Mouse (Mus musculus) left cerebral cortex, postnatal 14 days (tissue): ENCODE data around the gene Serp2. TPM values are rescaled to one million over a fixed set of nuclear protein-coding genes. Genes with fewer than 3 reads are reported as not detected.
A peak's percentile ranks its signal among the peaks of the same experiment; 100 is the strongest.

Experiments
- DNase-seq, 2 experiments: peaks; one replicate each; pipeline ENCODE4 v3.0.0; 2021 to 2022; ENCODE audit warnings: low spot score in 2 of 2, mixed read lengths in 1 of 2
- intact Hi-C: fragments of 180-260 bp; cut with DNase I; formaldehyde crosslinking; loops from one replicate; pipeline ENCODE4 v1.15.1; 2025
- total RNA-seq, 2 experiments: library from RNA; stranded (reverse); gene quantifications; 2 replicates each; pipeline ENCODE4 v1.2.3; 2021

The Serp2 gene
- total RNA-seq, 2 experiments from 2014 or later: 161 to 172 TPM

- intact Hi-C loops: loop anchor here (5.0 kb wide), 3 partner anchors 241 to 311 kb away; no protein-coding TSS in a partner anchor
- DNase-seq: peak in 1 of 2 experiments; percentile 34
Observed at GRCm38 (mm10) chr14:76506425-76507205, 50.1 kb downstream of the Serp2 start.

GRCm38 (mm10) chr14:76505439-76506220, 51.1 kb downstream of the Serp2 start:
- intact Hi-C loops: loop anchor here (2.0 to 5.0 kb wide), 5 partner anchors 51 to 371 kb away; partner anchors contain the start of gene Serp2
- DNase-seq: peak; percentile 88 to 97

GRCm38 (mm10) chr14:76505101-76505438, 51.6 kb downstream of the Serp2 start:
- intact Hi-C loops: loop anchor here (2.0 to 5.0 kb wide), 5 partner anchors 52 to 372 kb away; partner anchors contain the start of gene Serp2
- DNase-seq: no peak

GRCm38 (mm10) chr14:76504121-76504737, 52.5 kb downstream of the Serp2 start:
- intact Hi-C loops: loop anchor here (2.0 kb wide), 2 partner anchors 53 to 373 kb away; partner anchors contain the start of gene Serp2
- peak; percentile 95 for DNase-seq

GRCm38 (mm10) chr14:76503231-76503851, 53.3 kb downstream of the Serp2 start:
- peak in 1 of 2 experiments; percentile 20 for DNase-seq
- intact Hi-C loops: no loop called here

- intact Hi-C loops: no loop called here
- DNase-seq: no peak
Observed at GRCm38 (mm10) chr14:76500036-76500435, 56.7 kb downstream of the Serp2 start.

GRCm38 (mm10) chr14:76499492-76499891, 57.2 kb downstream of the Serp2 start:
- intact Hi-C loops: no loop called here

GRCm38 (mm10) chr14:76498210-76498609, 58.5 kb downstream of the Serp2 start:
- intact Hi-C loops: no loop called here
- no peak for DNase-seq

More at GRCm38 (mm10) chr14:76499492-76499891, 57.2 kb downstream of the Serp2 start:
- DNase-seq: no peak

GRCm38 (mm10) chr14:76497187-76497586, 59.5 kb downstream of the Serp2 start:
- intact Hi-C loops: no loop called here
- no peak for DNase-seq

- intact Hi-C loops: no loop called here
- DNase-seq: no peak
Observed at GRCm38 (mm10) chr14:76495022-76495421, 61.7 kb downstream of the Serp2 start.

- DNase-seq: no peak
- intact Hi-C loops: no loop called here
Observed at GRCm38 (mm10) chr14:76489128-76489527, 67.6 kb downstream of the Serp2 start.

- intact Hi-C loops: no loop called here
Observed at GRCm38 (mm10) chr14:76488101-76489044, 68.3 kb downstream of the Serp2 start.

GRCm38 (mm10) chr14:76487609-76488008, 69.1 kb downstream of the Serp2 start:
- no peak for DNase-seq
- intact Hi-C loops: no loop called here

More at GRCm38 (mm10) chr14:76488101-76489044, 68.3 kb downstream of the Serp2 start:
- no peak for DNase-seq

GRCm38 (mm10) chr14:76483701-76484100, 73.0 kb downstream of the Serp2 start:
- no peak for DNase-seq
- intact Hi-C loops: no loop called here
